Mouse (Mus musculus): ENCODE measurements around the gene Tnik. TPM values are rescaled to one million over a fixed set of nuclear protein-coding genes. Genes with fewer than 3 reads are reported as not detected.

Gene Tnik
- polyA plus RNA-seq, 1 experiment = 13.8 TPM

DNA sequence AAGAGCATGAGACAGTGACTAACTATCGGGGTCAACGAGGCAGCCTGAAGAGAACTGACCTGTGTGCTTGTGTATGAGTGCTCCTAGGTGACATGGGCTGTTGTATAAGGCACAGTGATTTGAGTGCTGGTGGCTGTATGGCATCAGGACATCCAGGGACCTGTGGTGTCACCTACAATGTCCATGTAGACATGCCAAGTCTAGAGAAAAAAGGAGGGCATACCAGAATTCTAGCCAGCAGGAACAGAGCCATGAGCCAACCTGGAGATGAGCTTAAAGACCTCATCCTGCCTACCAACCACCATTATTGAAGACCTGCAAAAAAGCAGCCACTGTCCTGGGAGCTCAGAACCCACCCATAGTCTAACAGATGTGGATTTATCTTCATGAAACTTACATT, 127.2 kb downstream of the Tnik start:
- Histone ChIP-seq H3K9me3 (no peaks in the 10 kb centered on the region), H3K4me3 (replicated peaks) (no peak overlapping the region), H3K4me1 (peaks cover 63% of the 10 kb centered on the region), H3K36me3 (replicated peaks; ENCODE audit: low read length) (peaks cover 46% of the 10 kb centered on the region), H3K27me3 (replicated peaks) (no peaks in the 10 kb centered on the region)
- TF ChIP-seq GATA1 (IDR thresholded peaks at IDR 0.05; ENCODE audit: borderline replicate concordance, low read length) = no peak
- TF ChIP-seq FLI1 (IDR thresholded peaks at IDR 0.05; ENCODE audit: low read length) = no peak

DNA sequence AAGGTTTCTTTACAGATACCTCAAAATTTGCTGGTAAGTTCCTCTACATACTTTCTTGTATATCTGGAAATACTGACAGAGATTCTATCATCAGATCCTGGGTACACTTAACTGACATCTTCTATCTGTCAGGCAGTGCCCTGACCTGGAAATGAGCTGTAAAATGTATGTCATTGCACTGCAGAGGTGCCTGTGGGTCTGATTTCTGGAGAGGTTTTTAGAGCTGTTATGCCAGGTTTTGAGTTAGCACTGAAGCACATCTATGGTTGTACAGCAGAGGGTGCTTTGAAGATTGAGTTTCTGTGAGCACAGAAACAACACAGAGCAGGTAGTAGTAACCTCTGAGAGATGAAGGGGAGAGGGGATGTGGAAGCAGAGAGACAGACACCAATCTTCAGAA, 129.5 kb downstream of the Tnik start:
- H3K9me3 ChIP-seq = no peaks in the 10 kb centered on the region
- peaks cover 77% of the 10 kb centered on the region for H3K4me1 ChIP-seq

DNA sequence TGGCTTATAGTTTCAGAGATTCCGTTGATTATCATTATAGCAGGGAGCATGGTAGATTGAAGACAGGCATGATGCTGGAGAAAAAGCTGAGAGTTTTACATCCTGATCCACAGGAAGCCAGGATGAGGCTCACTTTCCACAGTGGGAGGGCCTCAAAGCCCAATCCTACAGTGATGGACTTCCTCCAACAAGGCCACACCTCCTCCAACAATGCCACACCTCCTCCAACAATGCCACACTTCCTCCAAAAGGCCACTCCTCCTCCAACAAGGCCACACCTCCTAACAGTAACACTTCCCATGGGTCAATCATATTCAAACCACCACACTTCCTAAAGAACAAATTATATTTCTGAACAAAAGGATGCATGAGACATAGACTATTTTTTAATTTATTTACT, 135.8 kb downstream of the Tnik start:
- Histone ChIP-seq H3K4me3 (replicated peaks) (peak overlapping the region; percentile 29), H3K27me3 (replicated peaks) (no peaks in the 10 kb centered on the region), H3K36me3 (replicated peaks; ENCODE audit: low read length) (peaks cover 40% of the 10 kb centered on the region), H3K9me3 (peaks cover 4% of the 10 kb centered on the region; the same call in 1 of the 2 replicates), H3K4me1 (peaks cover 93% of the 10 kb centered on the region)
- TF ChIP-seq FLI1 (IDR thresholded peaks at IDR 0.05; ENCODE audit: low read length) (no peak), GATA1 (IDR thresholded peaks at IDR 0.05; ENCODE audit: borderline replicate concordance, low read length) (no peak)

More for the DNA sequence above, 129.5 kb downstream of the Tnik start:
- H3K36me3 ChIP-seq (replicated peaks; ENCODE audit: low read length) = peaks cover 40% of the 10 kb centered on the region
- TF ChIP-seq GATA1 (IDR thresholded peaks at IDR 0.05; ENCODE audit: borderline replicate concordance, low read length) (no peak), FLI1 (IDR thresholded peaks at IDR 0.05; ENCODE audit: low read length) (no peak)
- H3K4me3 ChIP-seq (replicated peaks) = no peak overlapping the region
- H3K27me3 ChIP-seq (replicated peaks) = no peaks in the 10 kb centered on the region

DNA sequence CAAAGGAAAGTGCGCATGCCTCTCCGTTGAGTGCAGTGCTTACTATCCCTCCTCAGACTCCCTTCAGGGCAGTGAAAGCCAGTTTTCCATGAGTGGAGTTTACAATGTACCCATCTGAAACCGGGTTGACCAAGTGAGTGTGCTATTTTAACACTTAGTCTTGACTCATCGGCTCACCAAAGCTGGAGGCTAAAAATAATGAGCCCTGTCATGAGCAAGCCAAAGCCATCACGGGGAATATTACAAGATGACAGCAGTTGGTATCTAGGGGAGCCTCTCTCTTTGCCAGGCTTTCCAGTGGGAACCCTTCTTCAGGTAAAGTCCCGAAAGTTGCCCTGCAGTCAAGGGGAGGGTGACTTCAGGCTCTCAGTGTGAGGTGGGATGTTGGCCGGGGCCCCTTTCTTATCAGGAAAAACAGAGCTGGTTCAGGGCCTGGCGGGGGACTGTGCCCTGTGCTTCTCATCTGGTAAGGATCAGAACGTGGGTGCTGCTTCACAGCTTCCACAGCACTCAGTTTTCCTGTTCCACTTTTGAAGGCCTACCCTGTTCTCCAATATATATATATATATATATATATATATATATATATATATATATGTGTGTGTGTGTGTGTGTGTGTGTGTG, 136.7 kb downstream of the Tnik start:
- H3K9me3 ChIP-seq = peaks cover 4% of the 10 kb centered on the region; the same call in 1 of the 2 replicates
- H3K27me3 ChIP-seq (replicated peaks) = no peaks in the 10 kb centered on the region
- TF ChIP-seq FLI1 (IDR thresholded peaks at IDR 0.05; ENCODE audit: low read length) (no peak), GATA1 (IDR thresholded peaks at IDR 0.05; ENCODE audit: borderline replicate concordance, low read length) (no peak)

DNA sequence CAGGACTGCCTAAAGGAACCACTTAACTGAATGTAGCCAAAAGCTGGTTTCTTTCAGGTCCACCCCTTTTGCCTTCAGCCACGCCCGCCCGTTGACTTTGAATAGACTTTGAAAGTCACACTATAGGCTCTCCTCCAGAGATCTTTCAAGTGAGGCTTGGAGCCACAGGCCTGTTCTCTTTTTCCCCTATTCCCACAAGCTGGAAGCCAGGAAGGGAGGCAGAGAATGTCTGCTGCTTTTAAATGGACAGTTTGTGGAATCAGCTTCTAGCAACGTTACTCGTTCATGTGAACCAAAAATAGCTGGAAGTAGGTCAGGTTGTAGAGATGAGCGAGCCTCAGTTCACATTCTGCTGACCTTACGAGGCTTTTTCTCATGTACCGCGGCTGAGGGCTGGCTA, 138.3 kb downstream of the Tnik start:
- peaks cover 93% of the 10 kb centered on the region for H3K4me1 ChIP-seq
- H3K4me3 ChIP-seq (replicated peaks) = no peak overlapping the region
- peaks cover 57% of the 10 kb centered on the region for H3K36me3 ChIP-seq (replicated peaks; ENCODE audit: low read length)
- peaks cover 4% of the 10 kb centered on the region; the same call in 1 of the 2 replicates for H3K9me3 ChIP-seq
- no peaks in the 10 kb centered on the region for H3K27me3 ChIP-seq (replicated peaks)
- TF ChIP-seq FLI1 (IDR thresholded peaks at IDR 0.05; ENCODE audit: low read length) (no peak), GATA1 (IDR thresholded peaks at IDR 0.05; ENCODE audit: borderline replicate concordance, low read length) (no peak)

More for the DNA sequence above, 136.7 kb downstream of the Tnik start:
- Histone ChIP-seq H3K4me1 (peaks cover 93% of the 10 kb centered on the region), H3K36me3 (replicated peaks; ENCODE audit: low read length) (peaks cover 49% of the 10 kb centered on the region), H3K4me3 (replicated peaks) (peak overlapping the region; percentile 77)

DNA sequence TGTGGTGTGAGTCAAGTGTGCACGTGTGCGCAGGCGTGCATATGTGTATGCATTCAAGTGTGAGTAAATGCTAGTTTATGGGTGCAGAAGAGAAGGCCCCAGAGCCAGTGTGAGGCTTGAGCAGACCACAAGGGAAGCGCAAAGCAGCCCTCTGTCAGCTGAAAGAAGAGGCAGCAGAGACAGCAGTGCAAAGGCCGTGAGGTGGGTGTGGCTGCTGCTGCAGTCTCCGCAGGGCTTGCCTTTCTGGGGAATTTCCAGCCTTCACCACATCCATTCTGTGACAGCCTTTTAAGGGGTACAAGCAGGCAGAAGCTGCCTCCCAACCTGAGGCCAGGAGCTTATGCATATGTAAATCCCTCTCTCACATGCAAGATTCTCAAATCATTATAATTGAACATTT, 139.2 kb downstream of the Tnik start:
- Histone ChIP-seq H3K27me3 (replicated peaks) (no peaks in the 10 kb centered on the region), H3K36me3 (replicated peaks; ENCODE audit: low read length) (peaks cover 62% of the 10 kb centered on the region), H3K9me3 (peaks cover 4% of the 10 kb centered on the region; the same call in 1 of the 2 replicates), H3K4me1 (peaks cover 94% of the 10 kb centered on the region), H3K4me3 (replicated peaks) (peak overlapping the region; percentile 50)
- TF ChIP-seq GATA1 (IDR thresholded peaks at IDR 0.05; ENCODE audit: borderline replicate concordance, low read length) = no peak
- no peak for TF ChIP-seq FLI1 (IDR thresholded peaks at IDR 0.05; ENCODE audit: low read length)

DNA sequence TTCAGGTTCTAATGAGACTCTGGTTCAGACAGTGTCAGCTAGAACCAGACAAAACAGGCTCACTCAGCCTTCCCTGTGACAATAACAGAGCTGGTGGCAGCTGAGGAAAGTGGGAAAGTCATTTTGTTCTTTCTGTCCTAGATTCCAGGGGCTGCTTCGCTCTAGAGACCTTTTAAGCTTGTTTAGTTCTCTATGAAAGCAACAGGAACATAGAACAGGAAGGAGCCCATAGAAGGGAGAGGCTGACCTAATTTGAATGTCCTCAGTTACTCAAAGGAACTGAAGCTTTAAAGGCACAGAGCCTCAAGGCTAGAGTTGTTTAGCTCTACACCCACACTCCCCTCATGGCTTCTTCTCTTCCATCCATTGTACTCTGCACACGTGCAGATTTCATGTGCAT, 142.4 kb downstream of the Tnik start:
- H3K36me3 ChIP-seq (replicated peaks; ENCODE audit: low read length) = peaks cover 54% of the 10 kb centered on the region
- peaks cover 97% of the 10 kb centered on the region for H3K4me1 ChIP-seq
- H3K27me3 ChIP-seq (replicated peaks) = no peaks in the 10 kb centered on the region
- H3K9me3 ChIP-seq = no peaks in the 10 kb centered on the region
- no peak for TF ChIP-seq GATA1 (IDR thresholded peaks at IDR 0.05; ENCODE audit: borderline replicate concordance, low read length)
- TF ChIP-seq FLI1 (IDR thresholded peaks at IDR 0.05; ENCODE audit: low read length) = no peak
- no peak overlapping the region for H3K4me3 ChIP-seq (replicated peaks)

DNA sequence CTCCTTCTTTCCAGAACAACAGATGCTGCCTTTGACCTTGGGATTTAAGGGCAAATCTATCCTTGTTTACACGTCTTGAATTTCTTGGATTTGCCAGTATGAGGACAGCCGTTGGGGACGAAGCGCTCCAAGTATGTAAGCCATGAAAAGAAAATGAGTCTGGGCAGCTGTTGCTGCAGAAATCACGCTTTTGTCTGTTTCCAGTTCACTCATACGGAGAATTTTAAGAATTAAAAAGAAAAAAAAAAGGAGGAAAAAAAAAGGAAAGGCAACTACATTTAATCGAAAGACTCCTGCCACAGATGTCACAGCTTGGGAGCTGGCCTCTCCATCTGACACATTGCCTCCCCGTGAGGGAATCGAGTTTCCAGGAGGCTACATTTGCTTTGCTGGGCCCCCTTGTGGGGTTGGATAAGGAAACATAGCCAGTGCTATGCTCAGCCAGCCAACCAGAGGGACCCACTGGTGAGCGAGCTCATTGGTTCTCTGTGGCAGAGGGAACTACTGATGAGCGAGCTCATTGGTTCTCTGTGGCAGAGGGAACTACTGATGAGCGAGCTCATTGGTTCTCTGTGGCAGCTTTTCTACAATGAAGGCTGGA, 145.9 kb downstream of the Tnik start:
- TF ChIP-seq GATA1 (IDR thresholded peaks at IDR 0.05; ENCODE audit: borderline replicate concordance, low read length) = no peak
- TF ChIP-seq FLI1 (IDR thresholded peaks at IDR 0.05; ENCODE audit: low read length) = no peak
- Histone ChIP-seq H3K9me3 (no peaks in the 10 kb centered on the region), H3K4me3 (replicated peaks) (no peak overlapping the region), H3K36me3 (replicated peaks; ENCODE audit: low read length) (peaks cover 50% of the 10 kb centered on the region), H3K4me1 (peaks cover 78% of the 10 kb centered on the region), H3K27me3 (replicated peaks) (no peaks in the 10 kb centered on the region)

DNA sequence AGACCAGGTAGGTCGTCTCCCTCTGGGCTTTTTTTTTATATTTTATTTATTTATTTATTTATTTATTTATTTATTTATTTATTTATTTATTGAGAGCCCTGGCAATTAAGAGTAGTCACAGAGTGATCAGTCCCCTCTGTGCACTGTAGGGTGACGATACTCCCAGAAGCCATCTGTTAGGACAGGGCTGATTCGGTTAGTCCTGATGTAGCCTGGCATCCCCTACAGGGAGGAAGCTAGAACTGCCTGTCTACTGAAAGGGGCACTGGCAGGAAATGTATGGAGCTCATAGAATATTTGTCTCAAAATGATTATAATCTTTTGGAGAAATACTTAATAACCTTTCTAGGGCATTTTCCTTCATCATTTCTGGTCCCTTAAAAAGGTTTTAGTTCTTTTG, 147.3 kb downstream of the Tnik start:
- peaks cover 45% of the 10 kb centered on the region for H3K36me3 ChIP-seq (replicated peaks; ENCODE audit: low read length)
- peaks cover 78% of the 10 kb centered on the region for H3K4me1 ChIP-seq
- H3K4me3 ChIP-seq (replicated peaks) = no peak overlapping the region
- no peaks in the 10 kb centered on the region for H3K9me3 ChIP-seq
- no peak for TF ChIP-seq GATA1 (IDR thresholded peaks at IDR 0.05; ENCODE audit: borderline replicate concordance, low read length)
- TF ChIP-seq FLI1 (IDR thresholded peaks at IDR 0.05; ENCODE audit: low read length) = no peak
- H3K27me3 ChIP-seq (replicated peaks) = no peaks in the 10 kb centered on the region

DNA sequence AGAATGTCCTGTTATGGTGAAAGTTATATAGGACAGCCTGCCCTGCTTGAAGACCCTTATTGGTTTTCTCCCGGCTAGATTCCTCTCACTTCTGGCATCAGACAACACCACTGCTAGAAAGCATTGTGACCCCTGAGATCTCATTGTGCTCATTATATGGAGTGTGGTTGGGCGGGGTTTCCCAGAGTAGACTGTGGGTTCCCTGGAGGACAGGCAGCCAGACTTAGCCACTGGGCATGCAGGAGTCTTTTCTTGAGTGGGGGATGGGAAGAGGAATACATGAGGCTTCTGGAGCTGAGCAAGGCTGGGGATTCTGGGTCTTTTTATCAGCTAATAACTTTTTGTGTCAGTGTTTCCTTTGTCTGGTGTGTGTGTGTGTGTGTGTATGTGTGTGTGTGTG, 153.0 kb downstream of the Tnik start:
- TF ChIP-seq GATA1 (IDR thresholded peaks at IDR 0.05; ENCODE audit: borderline replicate concordance, low read length) = no peak
- no peaks in the 10 kb centered on the region for H3K9me3 ChIP-seq
- no peak overlapping the region for H3K4me3 ChIP-seq (replicated peaks)
- H3K4me1 ChIP-seq = peaks cover 60% of the 10 kb centered on the region
- no peaks in the 10 kb centered on the region for H3K27me3 ChIP-seq (replicated peaks)
- peaks cover 32% of the 10 kb centered on the region for H3K36me3 ChIP-seq (replicated peaks; ENCODE audit: low read length)
